Mouse (Mus musculus): ENCODE data around the gene Prkcz. TPM values are rescaled to one million over a fixed set of nuclear protein-coding genes. Genes with fewer than 3 reads are reported as not detected.

The Prkcz gene
- polyA plus RNA-seq (2017; shearing (Covaris generic)): 10 to 100 TPM in 2 of 3 experiments, 1 to 10 TPM in 1; 9.8 to 14.1 (median 11.4) TPM

DNA sequence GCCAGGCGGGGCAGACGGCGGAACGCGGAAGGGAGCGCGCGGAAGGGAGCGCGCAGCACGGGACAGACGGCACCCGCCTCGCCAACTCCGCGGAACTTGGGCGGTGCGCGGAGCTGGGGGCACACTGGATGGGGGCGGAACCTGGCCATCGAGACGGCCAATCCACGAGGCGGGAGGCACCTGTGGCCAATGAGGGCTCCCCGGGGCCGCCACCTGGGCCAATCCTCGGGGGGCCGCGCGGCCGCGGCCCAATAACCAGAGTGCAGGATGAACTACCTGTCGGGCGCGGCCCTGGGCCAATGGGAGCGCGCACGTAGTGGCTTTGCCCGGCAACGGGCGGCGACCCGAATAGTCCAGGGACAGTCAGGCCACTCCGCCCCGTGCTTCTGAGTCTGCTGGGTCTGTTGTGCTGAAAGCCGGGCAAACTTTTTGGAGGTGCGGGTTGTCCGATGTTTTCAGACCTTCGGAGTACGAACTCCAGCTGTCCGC, at the start of gene Prkcz:
Gene Prkcz (minus strand): TSS at position 59 of the 489 bp plus-strand sequence.
- peak; percentile 98 for ATAC-seq

DNA sequence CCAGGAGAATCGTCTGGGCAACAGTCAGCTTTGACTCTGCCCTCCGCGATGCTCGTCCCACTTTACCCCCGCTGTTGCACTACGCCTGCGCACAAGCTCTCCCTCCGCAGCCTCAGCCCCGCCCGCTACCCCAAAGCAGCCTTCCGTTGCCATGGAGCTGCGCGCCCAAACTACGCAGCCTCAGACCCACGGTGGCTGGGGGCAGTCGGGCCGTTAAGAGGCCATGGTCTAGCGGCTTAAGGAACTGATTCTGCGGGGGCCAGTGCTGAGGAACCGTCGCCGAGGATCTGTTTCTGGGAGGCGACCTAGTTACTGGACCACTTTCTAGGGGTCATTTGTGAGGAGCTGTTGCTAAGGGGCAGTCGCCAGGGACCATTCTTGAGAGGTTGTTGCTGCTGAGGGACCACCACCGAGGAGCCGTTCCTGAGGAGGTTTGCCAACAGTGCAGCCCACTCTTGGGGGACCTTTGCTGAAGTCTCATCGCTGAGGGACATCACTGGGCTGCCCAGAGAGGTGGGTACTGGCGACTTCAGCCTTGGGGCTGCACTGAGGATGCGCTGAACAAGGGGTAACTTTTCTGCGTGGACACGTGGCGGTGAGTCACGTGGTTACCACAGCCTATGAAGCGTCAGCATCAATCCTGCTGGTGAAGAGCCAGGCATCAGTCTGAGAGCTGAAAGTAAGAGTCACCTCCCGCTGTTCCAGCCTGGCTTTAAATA, 48.1 kb upstream of the Prkcz start, which contains the start of gene Cfap74:
Gene Cfap74 (plus strand): TSS at position 133 of the 719 bp plus-strand sequence.
- peak; percentile 35 for ATAC-seq

DNA sequence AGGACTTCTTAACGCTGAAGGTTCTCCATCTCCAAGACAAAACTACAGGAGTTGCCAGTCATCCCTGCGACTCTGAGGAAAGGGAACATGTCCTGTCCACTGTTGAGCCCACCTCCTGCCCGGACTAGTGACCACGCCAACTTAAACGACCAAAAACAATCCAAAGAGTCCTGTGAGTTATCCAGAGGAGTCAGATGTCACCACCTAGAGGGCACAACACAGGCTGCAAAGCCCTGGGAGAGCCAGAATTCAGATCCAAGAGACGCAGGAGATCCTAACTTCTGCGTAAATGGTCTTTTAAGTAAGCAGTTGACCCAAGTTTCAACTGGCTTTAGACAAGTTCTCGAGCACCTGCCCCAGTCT, 47.5 kb upstream of the Prkcz start:
- ATAC-seq: no peak

DNA sequence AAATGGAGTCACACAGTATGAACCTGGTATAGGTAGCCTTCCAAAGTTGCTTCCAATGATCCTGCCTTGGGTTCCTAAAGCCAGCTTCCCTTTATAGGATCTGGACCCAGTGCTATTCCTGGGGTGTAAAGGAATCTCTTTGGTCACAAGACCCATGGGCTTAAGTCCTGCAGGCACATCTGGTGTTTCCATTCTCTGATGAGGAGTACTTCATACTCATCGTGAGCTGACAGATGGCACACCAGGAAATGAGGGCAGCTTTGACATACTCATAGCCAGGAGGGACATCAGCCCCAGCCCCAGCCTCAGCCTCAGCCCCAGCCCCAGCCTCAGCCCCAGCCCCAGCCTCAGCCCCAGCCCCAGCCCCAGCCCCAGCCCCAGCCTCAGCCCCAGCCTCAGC, 41.3 kb upstream of the Prkcz start:
- ATAC-seq: no peak

GRCm38 (mm10) chr4:155401121-155401520, 40.0 kb upstream of the Prkcz start:
- no peak for ATAC-seq

DNA sequence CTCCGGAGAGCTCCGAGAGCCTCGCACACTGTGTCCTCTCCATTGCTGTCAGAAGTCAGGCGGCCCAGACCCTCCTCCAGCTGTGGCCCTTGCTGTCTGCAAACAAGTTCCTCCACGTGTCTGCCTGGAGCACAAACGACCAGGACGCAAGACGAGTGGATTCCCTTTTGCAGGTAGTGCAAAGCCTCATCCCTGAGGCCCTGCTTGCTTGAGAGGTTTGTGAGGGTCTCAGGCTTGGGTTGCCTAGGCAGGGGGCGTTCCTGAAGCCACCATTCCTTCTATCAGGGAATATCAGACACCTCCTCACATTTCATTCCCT, 37.0 kb upstream of the Prkcz start:
- no peak for ATAC-seq

DNA sequence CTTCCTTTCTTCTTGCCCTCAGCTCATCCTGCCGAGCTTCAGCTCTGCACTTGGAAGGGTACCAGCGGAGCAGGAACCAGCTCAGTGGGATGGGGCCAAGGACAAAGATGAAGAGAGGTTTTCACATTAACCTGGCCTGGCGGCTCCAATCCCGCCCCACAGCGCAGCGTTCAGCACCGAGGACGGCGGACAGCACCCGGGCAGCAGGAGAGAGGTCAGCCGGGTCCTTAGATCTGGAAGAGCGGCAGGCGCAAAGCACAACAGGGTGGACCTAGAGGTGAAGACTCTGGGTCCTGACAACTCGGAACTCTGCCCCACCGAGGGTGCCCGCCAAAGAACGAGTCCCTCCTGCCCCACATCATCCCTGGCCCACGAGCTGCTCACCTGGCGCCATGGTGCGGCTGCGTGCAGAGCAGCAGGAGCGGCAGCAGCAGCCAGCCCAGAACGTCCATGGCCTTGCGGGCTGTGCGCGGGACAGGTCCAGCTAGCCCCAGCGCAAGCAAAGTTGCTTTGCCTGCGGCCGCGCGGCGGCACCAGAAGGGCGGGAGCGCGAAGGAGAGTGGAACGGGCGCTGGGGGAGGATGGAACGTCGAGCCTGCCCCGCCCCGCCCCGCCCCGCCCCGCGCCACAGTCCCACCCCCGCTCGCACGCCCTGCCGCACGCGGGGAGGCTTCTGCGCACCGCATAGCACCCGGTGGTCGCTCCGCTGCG, 36.5 kb upstream of the Prkcz start, which contains the start of gene Gabrd:
Gene Gabrd (minus strand): TSS at position 602 of the 711 bp plus-strand sequence.
- no peak for ATAC-seq

DNA sequence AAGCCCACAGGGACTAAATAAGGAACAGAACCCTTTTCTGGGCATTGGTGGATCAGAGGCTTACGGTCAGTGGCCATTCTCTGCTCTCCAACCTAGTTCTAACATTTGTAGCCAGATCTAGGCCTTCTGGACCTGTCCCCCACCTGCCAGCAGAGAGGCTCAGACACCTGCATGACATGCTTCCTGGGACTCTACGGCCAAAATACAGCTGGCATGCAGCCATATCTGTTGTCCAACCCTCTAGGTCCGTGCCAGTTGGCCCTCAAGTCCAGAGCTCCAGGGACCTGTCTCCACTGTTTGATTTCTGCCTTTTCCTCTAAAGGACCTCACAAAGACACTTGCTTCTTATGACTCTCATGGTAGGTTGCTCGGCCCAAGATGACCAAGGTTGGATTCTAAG, 35.6 kb upstream of the Prkcz start:
- ATAC-seq: no peak

DNA sequence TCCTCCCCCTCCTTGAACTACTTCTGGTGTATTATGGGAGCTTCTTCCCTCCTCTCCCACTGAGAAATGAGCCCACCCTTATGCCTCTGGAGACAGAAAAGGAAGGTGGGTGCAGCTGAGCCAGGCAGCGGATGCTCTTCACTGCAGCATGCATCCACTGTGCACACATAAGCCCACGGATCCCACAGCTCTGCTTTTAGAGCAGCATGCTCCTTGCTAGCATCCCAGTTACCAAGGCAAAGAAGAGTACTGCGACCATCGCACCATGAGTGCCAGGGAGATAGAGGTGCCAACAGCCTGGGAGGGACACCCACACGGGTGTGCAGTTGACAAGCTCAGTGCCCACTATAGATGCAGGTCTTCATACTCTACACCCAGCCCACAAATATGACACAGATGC, 34.3 kb upstream of the Prkcz start:
- no peak for ATAC-seq

DNA sequence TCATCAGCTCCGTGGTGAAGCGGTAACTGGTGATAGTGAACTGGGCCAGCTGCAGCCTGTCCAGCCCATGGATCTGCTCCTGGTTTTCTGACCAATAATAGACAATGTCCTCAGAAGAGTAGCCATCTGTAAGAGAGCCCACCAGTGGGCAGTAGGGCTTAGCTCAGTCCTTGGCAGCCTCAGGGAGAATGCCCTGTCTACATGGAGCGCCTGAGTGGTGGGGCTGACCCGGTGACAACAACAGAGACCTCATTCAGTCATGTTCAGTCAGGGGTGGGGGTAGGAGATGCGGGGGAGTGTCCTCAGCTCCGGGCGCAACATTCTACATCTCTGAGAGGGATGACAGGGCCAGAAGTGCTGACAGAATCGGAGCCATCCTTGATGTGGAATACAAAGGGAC, 26.0 kb upstream of the Prkcz start:
- ATAC-seq: no peak

DNA sequence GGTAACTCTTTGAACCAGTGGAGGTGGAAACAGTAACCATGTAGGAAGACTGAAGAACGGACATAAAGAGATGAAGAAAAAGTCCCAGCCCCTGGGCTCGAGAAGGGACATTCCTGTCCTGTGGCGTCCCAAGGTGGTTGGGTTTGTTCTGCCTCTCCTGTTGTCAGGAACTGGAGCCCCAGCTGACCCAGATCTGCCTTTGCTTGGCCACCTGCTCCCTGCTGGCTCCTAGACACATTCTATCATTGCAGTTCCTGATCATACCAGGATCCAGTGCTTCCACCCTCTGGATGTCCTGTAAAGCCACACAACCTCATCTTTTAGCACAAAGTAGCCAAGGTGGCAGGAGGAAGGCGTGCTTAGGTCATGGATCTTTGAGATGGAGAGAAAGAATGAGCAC, 22.2 kb upstream of the Prkcz start:
- ATAC-seq: no peak

DNA sequence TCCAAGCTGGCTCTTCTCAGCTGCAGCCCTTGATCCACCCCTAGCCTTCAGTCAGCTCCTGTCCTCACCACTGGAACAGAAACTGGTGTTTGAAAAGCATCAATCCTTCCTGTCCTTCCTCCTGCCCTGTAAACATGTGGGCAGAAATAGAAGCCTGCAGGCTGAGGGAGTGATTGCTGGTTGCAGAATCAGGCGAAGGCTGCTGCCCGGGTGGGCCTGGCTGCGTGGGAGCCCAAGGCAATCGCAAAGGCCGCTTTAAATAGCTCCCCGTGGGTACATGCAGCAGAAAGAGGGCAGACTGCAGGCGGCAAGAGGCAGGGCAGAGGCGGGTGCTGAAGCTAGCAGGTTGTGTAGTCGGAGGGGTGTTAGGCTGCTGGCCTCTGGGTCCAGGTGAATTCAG, 21.6 kb upstream of the Prkcz start:
- no peak for ATAC-seq

GRCm38 (mm10) chr4:155381974-155382373, 20.8 kb upstream of the Prkcz start:
- ATAC-seq: no peak

DNA sequence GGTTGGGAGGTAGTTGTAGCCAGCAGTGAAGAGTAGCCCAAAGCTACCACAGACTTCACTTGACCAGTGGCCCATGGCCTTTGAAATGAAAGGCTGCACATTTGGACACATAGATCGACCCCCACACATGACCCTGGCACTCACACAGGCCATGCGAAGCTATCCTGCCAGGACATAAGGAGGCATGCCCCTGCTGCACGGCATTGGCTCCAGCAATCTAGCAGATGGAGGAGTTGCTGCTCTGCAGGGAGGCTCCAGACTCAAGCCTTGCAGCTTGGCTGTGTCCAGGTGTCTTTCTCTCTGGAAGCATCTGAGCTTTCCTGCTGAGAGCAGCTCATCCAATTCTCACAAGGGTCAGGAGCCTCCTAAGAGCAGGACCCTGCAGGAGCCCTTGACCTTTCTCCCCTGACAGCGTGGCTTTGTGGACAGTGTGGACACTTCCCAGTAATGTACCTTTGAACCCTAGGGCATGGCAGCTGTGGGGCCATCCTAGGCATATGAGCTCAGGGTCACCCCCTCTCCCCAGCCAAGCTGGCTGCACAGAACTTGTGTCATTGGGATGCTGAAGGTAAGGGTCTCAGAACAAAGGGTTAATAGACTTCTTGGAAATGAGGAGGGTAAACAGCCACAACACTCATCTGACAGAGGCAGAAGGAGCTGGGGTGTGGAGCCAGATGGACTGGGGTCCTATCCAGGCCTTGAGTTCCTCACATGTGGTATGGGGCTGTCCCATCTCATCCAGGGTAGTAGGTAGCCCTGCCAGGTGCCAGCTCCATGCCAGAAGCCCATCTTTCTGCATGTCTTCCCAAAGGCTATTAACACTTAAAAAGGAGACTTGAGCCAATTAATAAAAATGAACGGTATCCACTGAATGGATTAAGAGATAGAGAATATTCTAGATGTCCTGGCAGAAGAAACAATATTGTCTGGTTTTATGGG, 10.9 kb upstream of the Prkcz start:
- ATAC-seq: no peak

GRCm38 (mm10) chr4:155370737-155371715, 9.9 kb upstream of the Prkcz start:
- no peak for ATAC-seq

- ATAC-seq: no peak
Observed at GRCm38 (mm10) chr4:155368684-155369083, 7.5 kb upstream of the Prkcz start.

DNA sequence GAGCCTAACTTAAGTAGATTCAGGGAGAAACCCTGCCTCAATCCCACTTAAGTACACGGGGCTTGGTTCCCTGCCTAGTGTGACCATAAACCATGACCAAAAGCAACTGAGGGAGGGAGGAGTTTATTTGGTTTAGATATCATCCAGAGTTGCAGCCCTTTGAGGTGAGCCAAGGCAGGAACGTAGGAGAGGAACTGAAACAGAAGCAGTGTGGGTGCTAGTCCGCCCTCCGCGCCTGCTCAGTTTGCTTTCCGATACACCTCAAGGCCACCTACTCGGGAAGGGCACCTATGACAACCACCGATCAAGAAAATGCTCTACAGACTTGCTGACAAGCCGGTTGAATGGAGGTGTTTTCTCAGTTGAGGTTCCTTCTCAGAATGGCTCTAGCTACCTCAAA, 6.6 kb upstream of the Prkcz start:
- no peak for ATAC-seq

DNA sequence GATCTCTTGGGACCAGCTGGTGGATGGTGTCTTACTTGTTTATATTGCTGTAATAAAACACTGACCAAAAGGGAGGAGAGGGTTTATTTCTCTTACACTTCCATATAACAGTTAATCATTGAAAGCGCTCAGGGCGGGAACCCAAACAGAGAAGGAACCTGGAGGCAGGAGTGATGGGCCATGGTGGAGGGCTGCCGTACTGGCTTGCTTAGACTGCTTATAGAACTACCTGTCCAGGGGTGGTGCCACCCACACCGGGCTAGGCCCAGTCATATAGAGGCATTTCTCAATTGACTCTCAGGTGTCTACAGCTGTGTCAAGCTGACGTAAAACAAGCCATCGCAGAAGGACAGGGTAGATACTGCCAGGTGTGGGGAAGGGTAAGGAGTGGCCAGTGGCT, 5.6 kb upstream of the Prkcz start:
- ATAC-seq: no peak

DNA sequence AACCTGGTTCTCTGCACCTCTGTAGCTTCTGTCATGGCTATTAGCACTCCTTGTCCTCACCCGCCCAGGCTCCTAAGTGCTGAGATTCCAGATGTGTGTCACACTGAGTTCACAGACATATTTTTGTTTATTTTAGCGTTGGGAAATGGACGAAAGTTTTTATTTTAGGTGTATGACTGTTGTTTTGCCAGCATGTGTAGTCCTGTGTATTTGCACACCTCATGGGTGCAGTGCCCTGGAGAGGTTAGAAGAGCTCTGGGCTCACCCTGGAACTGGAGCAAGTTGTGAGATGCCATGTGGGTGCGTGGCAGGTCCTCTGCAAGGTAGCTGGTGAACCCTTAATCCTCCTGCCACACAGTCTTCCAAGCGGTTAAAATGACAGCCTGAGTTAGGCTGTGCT, 1.3 kb upstream of the Prkcz start:
- ATAC-seq: no peak

DNA sequence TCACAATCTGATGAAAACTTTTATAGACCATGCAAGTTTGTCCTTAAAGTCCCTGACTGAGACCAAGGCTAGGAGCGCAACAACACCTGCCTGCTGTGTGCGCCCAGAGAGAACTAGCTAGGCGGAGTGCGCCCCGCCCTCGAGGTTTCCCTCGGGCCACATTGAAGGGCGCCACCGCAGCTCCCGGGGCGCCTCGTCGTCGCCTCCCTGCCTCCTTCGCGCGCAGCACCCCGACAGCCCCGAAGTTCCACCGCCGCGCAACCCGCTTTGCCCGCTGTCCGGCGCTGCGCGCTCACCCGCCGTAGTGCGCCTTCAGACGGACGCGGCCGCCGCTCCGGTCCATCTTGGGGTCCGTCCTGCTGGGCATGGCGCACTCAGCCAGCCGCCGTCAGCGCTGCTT, 305 bp downstream of the Prkcz start:
- ATAC-seq: peak; percentile 24

DNA sequence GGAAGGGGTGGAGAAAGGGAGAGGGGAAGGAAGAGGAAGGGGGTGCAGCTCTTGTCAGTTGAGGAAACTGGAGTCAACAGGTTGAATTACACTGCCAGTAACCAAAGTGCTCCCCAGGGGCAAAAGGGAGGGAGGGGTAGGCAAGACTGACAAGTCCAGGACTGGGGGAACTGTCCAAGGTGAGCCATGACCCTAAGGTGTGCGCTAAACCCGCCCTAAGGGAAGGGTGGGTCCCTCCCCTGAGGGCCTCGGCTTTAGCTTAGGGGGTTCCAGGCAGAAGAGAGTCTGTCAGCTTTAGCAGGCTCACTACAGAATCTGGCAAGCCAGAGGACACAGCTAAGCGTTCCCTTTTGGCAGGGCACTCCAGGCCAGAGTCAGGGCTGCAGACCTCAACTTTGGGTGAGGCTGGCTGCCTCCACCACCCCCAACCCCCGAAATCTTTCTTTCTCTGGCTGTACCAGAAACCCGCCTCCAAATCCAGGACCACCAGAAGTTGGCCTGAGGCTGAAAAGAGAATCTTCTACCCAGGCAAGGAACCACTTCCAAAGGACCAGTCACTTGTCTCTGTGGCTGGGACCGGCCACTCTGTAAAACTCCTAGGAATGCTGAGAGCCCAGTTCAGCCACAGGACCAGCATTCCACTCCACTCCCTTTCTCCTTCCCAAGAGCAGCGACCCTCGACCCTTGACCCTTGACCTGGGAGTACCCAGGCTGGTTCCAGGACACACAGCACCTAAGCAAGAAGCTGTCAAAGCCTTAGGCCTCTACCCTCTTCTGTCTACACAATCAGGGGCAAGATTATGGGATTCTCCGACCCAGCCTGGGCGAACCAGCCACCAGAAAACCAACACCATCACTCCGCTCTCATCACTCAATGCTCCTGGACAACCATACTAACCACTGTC, 1.3 kb downstream of the Prkcz start:
- no peak for ATAC-seq
